Mouse (Mus musculus) brain, embryonic 18.5 days (tissue): ENCODE measurements around the gene 5730522E02Rik.

Source experiments
- DNase-seq: peaks from one replicate; pipeline ENCODE4 v3.0.0-alpha.2; 2012; ENCODE audit warnings: low read depth, low spot score

5730522E02Rik gene

GRCm38 (mm10) chr11:25684731-25685130, 525.8 kb downstream of the 5730522E02Rik start:
- no peak for DNase-seq

GRCm38 (mm10) chr11:25679856-25680255, 530.7 kb downstream of the 5730522E02Rik start:
- DNase-seq = no peak

- DNase-seq = no peak
These were observed 536.4 kb downstream of the 5730522E02Rik start for GRCm38 (mm10) chr11:25674194-25674593.

DNA sequence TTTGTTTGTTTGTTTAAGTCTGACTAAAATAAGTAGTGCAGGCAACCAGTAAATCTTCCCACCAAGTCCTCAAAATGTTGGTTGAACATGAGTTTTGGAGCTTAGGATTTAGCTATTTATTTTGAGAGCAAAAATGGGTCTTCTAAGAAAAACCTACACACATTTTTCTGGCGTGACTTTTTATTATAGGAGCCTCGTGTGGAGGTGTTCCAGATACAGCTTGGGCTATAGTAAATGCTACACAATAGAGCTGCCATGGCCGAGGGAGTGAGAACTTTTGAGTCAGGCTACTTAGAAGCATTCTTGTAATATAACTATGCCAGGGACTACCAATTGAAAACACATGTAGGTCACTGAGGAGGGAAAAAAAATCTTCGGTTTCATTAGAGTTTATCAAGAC, 540.5 kb downstream of the 5730522E02Rik start:
- DNase-seq = no peak

GRCm38 (mm10) chr11:25664562-25665104, 545.9 kb downstream of the 5730522E02Rik start:
- no peak for DNase-seq

- no peak for DNase-seq
These were observed 564.3 kb downstream of the 5730522E02Rik start for GRCm38 (mm10) chr11:25646282-25646681.

DNA sequence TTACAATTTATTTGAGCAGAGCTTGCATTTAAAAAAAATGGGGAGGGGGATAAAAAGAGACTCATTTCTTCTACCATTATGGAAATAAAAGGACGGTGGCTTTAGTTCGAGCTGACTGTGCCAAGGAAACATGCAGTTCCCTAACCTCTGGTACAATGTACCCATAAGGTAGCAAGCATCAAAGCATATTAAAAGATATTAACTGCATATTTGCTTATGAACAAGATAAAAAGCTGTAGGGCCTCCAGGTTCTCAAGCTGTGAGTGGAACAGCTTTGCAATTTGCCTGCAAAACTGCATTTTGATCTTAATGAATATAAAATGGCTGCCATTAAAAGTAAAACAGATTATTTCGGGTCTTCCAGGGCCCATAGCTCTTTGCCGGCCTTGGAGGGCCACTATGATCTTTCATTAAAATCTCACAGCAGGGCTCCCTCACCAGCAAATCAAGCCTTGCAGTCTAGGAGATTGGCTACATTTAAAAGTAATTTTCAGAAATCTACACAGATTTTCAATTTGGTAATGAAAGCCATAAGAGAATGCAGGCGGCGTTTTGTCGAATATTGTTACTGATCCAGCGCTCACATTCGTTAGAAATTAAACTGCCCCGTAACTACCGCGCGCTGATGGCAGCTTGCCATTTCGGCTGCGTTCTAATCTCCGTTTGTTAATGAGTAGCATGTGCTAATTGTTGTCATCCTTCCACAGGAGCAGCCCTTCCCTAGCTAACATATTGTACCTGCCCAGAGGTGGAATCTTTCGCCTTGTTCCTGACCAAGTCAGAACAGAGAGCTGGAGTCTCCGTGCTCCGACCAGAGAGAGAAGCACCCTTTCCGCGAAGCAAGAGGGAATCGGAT, 565.6 kb downstream of the 5730522E02Rik start:
- no peak for DNase-seq

GRCm38 (mm10) chr11:25606886-25607285, 603.7 kb downstream of the 5730522E02Rik start:
- no peak for DNase-seq

- DNase-seq = no peak
These were observed 610.5 kb downstream of the 5730522E02Rik start for GRCm38 (mm10) chr11:25600030-25600429.

DNA sequence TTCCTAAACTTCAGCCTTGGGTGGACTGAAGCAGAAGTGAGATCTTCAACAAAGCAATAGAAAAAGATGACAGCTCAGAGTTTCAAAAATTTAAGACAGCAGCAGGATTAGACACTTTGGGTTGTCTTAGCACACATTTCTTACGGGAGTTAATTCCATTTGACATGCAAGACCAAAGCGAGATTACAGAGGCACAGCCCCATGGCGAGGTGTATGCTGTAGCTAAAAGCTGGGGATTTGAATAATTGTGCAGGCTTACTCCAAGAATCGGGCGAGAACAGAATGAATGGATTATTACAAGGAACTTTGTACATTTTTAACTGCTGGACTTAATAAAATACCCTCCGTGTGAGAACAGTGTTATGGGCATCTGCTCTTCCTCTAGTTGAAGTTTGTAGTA, 615.3 kb downstream of the 5730522E02Rik start:
- no peak for DNase-seq

- DNase-seq = no peak
These were observed 615.8 kb downstream of the 5730522E02Rik start for GRCm38 (mm10) chr11:25594780-25595179.

GRCm38 (mm10) chr11:25592268-25592667, 618.3 kb downstream of the 5730522E02Rik start:
- no peak for DNase-seq

GRCm38 (mm10) chr11:25590215-25590614, 620.3 kb downstream of the 5730522E02Rik start:
- DNase-seq = no peak

DNA sequence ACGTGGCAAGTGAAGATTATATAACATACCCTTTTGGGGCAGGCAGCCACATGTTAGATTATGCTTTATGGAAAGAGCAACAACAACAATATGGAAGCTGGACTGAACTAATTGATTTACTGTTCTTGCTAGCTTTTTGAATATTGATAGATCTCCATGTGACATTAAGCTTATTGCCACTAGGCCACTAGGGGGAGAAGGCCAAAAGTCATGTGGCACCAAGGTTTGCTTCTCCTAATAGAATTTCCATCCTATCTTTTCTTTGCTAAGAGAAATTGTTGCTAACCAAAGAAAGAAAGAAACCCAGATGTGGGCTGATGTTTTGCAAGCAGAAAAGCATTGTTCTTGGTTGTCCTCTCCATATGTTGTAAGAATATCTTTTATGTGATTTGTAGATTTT, 621.1 kb downstream of the 5730522E02Rik start:
- DNase-seq = no peak

- DNase-seq = no peak
These were observed 636.5 kb downstream of the 5730522E02Rik start for GRCm38 (mm10) chr11:25574129-25574465.

- no peak for DNase-seq
These were observed 637.0 kb downstream of the 5730522E02Rik start for GRCm38 (mm10) chr11:25573408-25574128.

GRCm38 (mm10) chr11:25571396-25571795, 639.2 kb downstream of the 5730522E02Rik start:
- no peak for DNase-seq
